Mouse (Mus musculus) gastrocnemius, postnatal 25 days (tissue): ENCODE data around the gene Plxna4. TPM values are rescaled to one million over a fixed set of nuclear protein-coding genes. Genes with fewer than 3 reads are reported as not detected.
"Not testable (repeated sequence)": the region's sequence is repeated elsewhere in the genome, so short reads cannot be mapped to it uniquely, and the experiment has no call there.

ENCODE experiments used
- DNase-seq: peaks from one replicate; pipeline ENCODE4 v3.0.0; 2022
- total RNA-seq, 2 experiments: library from RNA; stranded (reverse); gene quantifications; 1 replicate in 1 of 2; 2 replicates in 1 of 2; pipeline ENCODE4 v1.2.3; 2021

Gene Plxna4
- total RNA-seq, 2 experiments from 2014 or later: 3.0 to 4.6 TPM

GRCm38 (mm10) chr6:32540155-32540554, 47.8 kb downstream of the Plxna4 start:
- DNase-seq: no peak

- no peak for DNase-seq
Measured at GRCm38 (mm10) chr6:32533962-32534740, 53.8 kb downstream of the Plxna4 start.

- no peak for DNase-seq
Measured at GRCm38 (mm10) chr6:32528081-32528570, 59.9 kb downstream of the Plxna4 start.

- no peak for DNase-seq
Measured at GRCm38 (mm10) chr6:32527518-32527917, 60.5 kb downstream of the Plxna4 start.

GRCm38 (mm10) chr6:32526762-32527161, 61.2 kb downstream of the Plxna4 start:
- no peak for DNase-seq

- DNase-seq: peak; percentile 16
Measured at GRCm38 (mm10) chr6:32520097-32520496, 67.9 kb downstream of the Plxna4 start.

GRCm38 (mm10) chr6:32518617-32519016, 69.4 kb downstream of the Plxna4 start:
- no peak for DNase-seq

- no peak for DNase-seq
Measured at GRCm38 (mm10) chr6:32514096-32514495, 73.9 kb downstream of the Plxna4 start.

- no peak for DNase-seq
Measured at GRCm38 (mm10) chr6:32512010-32512409, 76.0 kb downstream of the Plxna4 start.

GRCm38 (mm10) chr6:32510924-32511323, 77.1 kb downstream of the Plxna4 start:
- DNase-seq: peak; percentile 12

GRCm38 (mm10) chr6:32510491-32510890, 77.5 kb downstream of the Plxna4 start:
- DNase-seq: no peak

- no peak for DNase-seq
Measured at GRCm38 (mm10) chr6:32509046-32509445, 78.9 kb downstream of the Plxna4 start.

- DNase-seq: no peak
Measured at GRCm38 (mm10) chr6:32504963-32505362, 83.0 kb downstream of the Plxna4 start.

- DNase-seq: not testable (repeated sequence)
Measured at GRCm38 (mm10) chr6:32501186-32501585, 86.8 kb downstream of the Plxna4 start.

GRCm38 (mm10) chr6:32498106-32498505, 89.9 kb downstream of the Plxna4 start:
- DNase-seq: peak; percentile 36

- no peak for DNase-seq
Measured at GRCm38 (mm10) chr6:32496109-32496508, 91.9 kb downstream of the Plxna4 start.

GRCm38 (mm10) chr6:32495532-32495931, 92.5 kb downstream of the Plxna4 start:
- no peak for DNase-seq

- DNase-seq: no peak
Measured at GRCm38 (mm10) chr6:32493557-32493956, 94.4 kb downstream of the Plxna4 start.

- no peak for DNase-seq
Measured at GRCm38 (mm10) chr6:32487121-32487520, 100.9 kb downstream of the Plxna4 start.

GRCm38 (mm10) chr6:32482469-32482868, 105.5 kb downstream of the Plxna4 start:
- no peak for DNase-seq

- no peak for DNase-seq
Measured at GRCm38 (mm10) chr6:32480741-32481140, 107.3 kb downstream of the Plxna4 start.

GRCm38 (mm10) chr6:32479765-32480164, 108.2 kb downstream of the Plxna4 start:
- DNase-seq: peak; percentile 16

GRCm38 (mm10) chr6:32479193-32479758, 108.7 kb downstream of the Plxna4 start:
- peak; percentile 82 for DNase-seq

GRCm38 (mm10) chr6:32475958-32476357, 112.0 kb downstream of the Plxna4 start:
- DNase-seq: no peak
